Mouse (Mus musculus) gastrocnemius, postnatal 4 days (tissue): ENCODE measurements at regions not wholly inside any gene's neighbourhood (a gene's known extent, or its start where the extent isn't known, plus 50 kb on each side); places are given as distances from the start of the nearest gene placed in this dataset.

Experiments
- DNase-seq, 2 experiments: peaks; one replicate each; pipeline ENCODE4 v3.0.0; 2021 to 2022; ENCODE audit warnings: low spot score in 2 of 2, mixed read lengths in 2 of 2

- no peak for DNase-seq
Measured at GRCm38 (mm10) chr10:112863808-112864207, 65.0 kb downstream of the Atxn7l3b start.

GRCm38 (mm10) chr10:112863375-112863774 is 65.4 kb downstream of the Atxn7l3b start:
- no peak for DNase-seq

GRCm38 (mm10) chr10:112851997-112852396 is 76.8 kb downstream of the Atxn7l3b start:
- no peak for DNase-seq

- no peak for DNase-seq
Measured at GRCm38 (mm10) chr10:112846225-112846624, 82.6 kb downstream of the Atxn7l3b start.

- DNase-seq, result no peak
Measured at GRCm38 (mm10) chr10:112837400-112838035, 91.3 kb downstream of the Atxn7l3b start.

- DNase-seq, result no peak
Measured at GRCm38 (mm10) chr10:112835970-112836369, 92.8 kb downstream of the Atxn7l3b start.

GRCm38 (mm10) chr10:112835508-112835907 is 93.3 kb downstream of the Atxn7l3b start:
- no peak for DNase-seq

- no peak for DNase-seq
Measured at GRCm38 (mm10) chr10:112810181-112810580, 118.6 kb downstream of the Atxn7l3b start.

DNA sequence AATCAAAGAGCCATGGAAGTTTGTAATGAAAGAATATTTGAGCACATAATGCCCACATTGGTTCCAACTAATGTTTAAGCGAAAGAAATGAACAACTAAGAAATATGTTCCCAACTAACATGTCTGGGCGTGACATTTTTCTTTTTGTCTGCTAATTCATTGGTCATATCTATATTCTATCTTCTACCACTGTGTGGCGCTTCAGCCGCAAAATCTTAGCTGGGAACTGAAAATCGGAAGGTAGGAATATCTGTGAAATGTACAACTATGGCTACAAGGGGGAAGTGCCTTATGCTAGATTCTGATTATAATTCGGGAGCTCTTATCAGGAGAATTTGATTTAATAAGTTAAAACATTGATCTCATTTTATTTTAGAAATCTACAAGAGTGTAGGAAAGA is 125.2 kb downstream of the Atxn7l3b start:
- no peak for DNase-seq

GRCm38 (mm10) chr10:112801560-112801959 is 127.2 kb downstream of the Atxn7l3b start:
- peak in 1 of 2 experiments; percentile 9 for DNase-seq

DNA sequence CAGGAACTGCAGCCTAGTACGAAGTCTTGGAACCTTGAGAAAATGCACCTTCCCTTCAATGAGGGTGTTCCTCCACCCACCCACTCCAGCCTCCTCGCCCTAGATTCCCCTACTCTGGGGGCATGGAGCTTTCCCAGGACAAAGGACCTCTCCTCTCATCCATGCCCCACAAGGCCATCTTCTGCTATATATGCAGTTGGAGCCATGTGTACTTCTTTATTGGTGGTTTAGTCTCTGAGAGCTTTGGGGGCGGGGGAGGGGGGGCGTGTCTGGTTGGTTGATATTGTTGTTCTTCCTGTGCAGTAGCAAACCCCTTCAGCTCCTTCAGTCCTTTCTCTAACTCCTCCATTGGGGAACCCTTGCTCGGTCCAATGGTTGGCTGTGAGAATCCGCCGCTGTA is 130.2 kb downstream of the Atxn7l3b start:
- DNase-seq, result no peak

GRCm38 (mm10) chr10:112798090-112798489 is 130.7 kb downstream of the Atxn7l3b start:
- DNase-seq, result no peak

DNA sequence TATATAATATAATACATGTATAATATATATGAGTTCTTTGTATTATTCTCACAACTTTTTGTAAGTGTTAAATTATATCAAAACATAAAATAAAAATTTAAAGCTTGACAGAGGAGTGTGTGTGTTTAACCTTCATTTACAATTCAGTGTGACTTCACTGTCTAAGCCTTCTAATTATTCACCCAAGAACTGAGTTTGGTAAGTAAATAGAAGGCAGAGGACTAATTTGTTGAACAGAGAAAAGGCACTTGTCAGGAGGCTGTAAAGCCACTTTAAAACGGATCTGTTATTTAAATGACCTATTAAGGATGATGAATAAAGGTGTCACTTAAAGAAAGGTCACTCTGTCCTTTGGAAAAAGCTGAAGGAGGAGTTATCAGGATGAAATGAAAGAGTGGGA is 132.9 kb downstream of the Atxn7l3b start:
- DNase-seq, result no peak

GRCm38 (mm10) chr10:112795473-112795872 is 133.3 kb downstream of the Atxn7l3b start:
- no peak for DNase-seq

GRCm38 (mm10) chr10:112788236-112788635 is 140.6 kb downstream of the Atxn7l3b start:
- no peak for DNase-seq

GRCm38 (mm10) chr10:112774262-112774661 is 154.5 kb downstream of the Atxn7l3b start:
- DNase-seq, result no peak

GRCm38 (mm10) chr10:112746683-112747082 is 182.1 kb downstream of the Atxn7l3b start:
- no peak for DNase-seq

GRCm38 (mm10) chr10:112743527-112743926 is 185.3 kb downstream of the Atxn7l3b start:
- no peak for DNase-seq

- DNase-seq, result no peak
Measured at GRCm38 (mm10) chr10:112742123-112742522, 186.7 kb downstream of the Atxn7l3b start.
